Mouse (Mus musculus) urinary bladder, postnatal 25 days (tissue): ENCODE measurements around the gene Atp2a1.
A peak's percentile ranks its signal among the peaks of the same experiment; 100 is the strongest.

Source experiments
- DNase-seq: peaks from one replicate; pipeline ENCODE4 v3.0.0; 2022; ENCODE audit warnings: low spot score

The Atp2a1 gene

GRCm38 (mm10) chr7:126472713-126473112 lies 9.8 kb upstream of the Atp2a1 start:
- no peak for DNase-seq

- DNase-seq = no peak
These were observed 9.4 kb upstream of the Atp2a1 start for GRCm38 (mm10) chr7:126472306-126472705.

- DNase-seq = no peak
These were observed 8.9 kb upstream of the Atp2a1 start for GRCm38 (mm10) chr7:126471853-126472252.

GRCm38 (mm10) chr7:126471361-126471760 lies 8.5 kb upstream of the Atp2a1 start:
- no peak for DNase-seq

GRCm38 (mm10) chr7:126470077-126470476 lies 7.2 kb upstream of the Atp2a1 start:
- no peak for DNase-seq

GRCm38 (mm10) chr7:126467834-126468627 lies 5.1 kb upstream of the Atp2a1 start:
- no peak for DNase-seq

- peak; percentile 32 for DNase-seq
These were observed 4.4 kb upstream of the Atp2a1 start for GRCm38 (mm10) chr7:126467271-126467670.

GRCm38 (mm10) chr7:126466707-126467106 lies 3.8 kb upstream of the Atp2a1 start:
- DNase-seq = no peak

GRCm38 (mm10) chr7:126466116-126466515 lies 3.2 kb upstream of the Atp2a1 start:
- no peak for DNase-seq

GRCm38 (mm10) chr7:126465246-126466030 lies 2.5 kb upstream of the Atp2a1 start:
- no peak for DNase-seq

- no peak for DNase-seq
These were observed 1.9 kb upstream of the Atp2a1 start for GRCm38 (mm10) chr7:126464836-126465235.

- no peak for DNase-seq
These were observed 1.2 kb upstream of the Atp2a1 start for GRCm38 (mm10) chr7:126464121-126464520.

GRCm38 (mm10) chr7:126463547-126463946 lies 639 bp upstream of the Atp2a1 start:
- no peak for DNase-seq

- DNase-seq = no peak
These were observed 1.3 kb downstream of the Atp2a1 start for GRCm38 (mm10) chr7:126461626-126462025.

- no peak for DNase-seq
These were observed 2.1 kb downstream of the Atp2a1 start for GRCm38 (mm10) chr7:126460623-126461399.

GRCm38 (mm10) chr7:126458844-126459618 lies 3.9 kb downstream of the Atp2a1 start:
- no peak for DNase-seq

- no peak for DNase-seq
These were observed 4.7 kb downstream of the Atp2a1 start for GRCm38 (mm10) chr7:126458225-126458624.

GRCm38 (mm10) chr7:126456382-126457266 lies 6.3 kb downstream of the Atp2a1 start:
- DNase-seq = no peak

GRCm38 (mm10) chr7:126455242-126455641 lies 7.7 kb downstream of the Atp2a1 start:
- DNase-seq = no peak

- no peak for DNase-seq
These were observed 9.0 kb downstream of the Atp2a1 start for GRCm38 (mm10) chr7:126453861-126454260.

GRCm38 (mm10) chr7:126452244-126452643 lies 10.7 kb downstream of the Atp2a1 start:
- no peak for DNase-seq
